Mouse (Mus musculus): ENCODE measurements around the gene Tsr3.
A peak's percentile ranks its signal among the peaks of the same experiment; 100 is the strongest.
"Not testable (repeated sequence)": the region's sequence is repeated elsewhere in the genome, so short reads cannot be mapped to it uniquely, and the experiment has no call there.

The Tsr3 gene

GRCm38 (mm10) chr17:25239695-25240636, at the start of gene Tsr3, which contains the start of gene Gnptg:
Gene Tsr3 (plus strand): TSS chr17:25240170.
Gene Gnptg (minus strand): TSS chr17:25240124.
- DNase-seq (ENCODE audit: low spot score), result peak; percentile 84

DNA sequence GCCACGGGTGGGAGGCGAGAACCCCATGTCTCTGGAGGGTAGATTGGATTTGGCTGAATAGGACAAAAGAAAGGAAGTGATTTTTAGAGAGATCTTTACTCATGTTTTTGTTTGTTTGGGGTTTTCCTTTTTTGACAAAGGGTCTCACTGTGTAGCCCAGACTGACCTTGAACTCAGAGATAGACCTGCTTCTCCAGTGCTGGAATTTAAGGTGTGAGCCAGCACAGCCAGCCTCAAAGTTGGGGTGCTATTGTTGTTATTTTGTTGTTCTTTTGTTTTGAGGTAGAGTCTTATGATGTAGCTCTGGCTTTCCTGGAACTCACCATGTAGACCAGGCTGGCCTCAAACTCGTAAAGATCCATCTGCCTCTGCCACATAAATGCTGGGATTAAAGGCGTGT, 37.6 kb upstream of the Tsr3 start:
- DNase-seq (ENCODE audit: low spot score), result no peak

DNA sequence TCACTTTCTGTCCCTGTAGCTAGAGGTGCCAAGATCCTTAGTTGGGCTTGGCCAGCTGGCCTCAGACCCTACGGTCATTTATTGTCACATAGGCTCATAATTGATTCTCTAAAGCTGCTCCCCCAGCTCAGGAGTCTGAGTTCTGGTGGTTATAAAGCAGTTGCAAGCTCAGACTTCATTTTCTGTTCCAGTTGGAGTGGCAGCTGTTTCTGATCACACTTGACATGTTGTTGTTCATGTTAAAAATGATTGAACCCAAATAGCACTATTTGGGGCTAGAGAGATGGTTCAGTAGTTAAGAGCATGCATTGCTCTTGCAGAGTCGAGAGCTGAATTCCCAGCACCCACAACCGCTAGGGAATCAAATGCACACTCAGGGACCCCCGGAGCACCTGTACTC, 30.0 kb upstream of the Tsr3 start:
- no peak for DNase-seq (ENCODE audit: low spot score)

GRCm38 (mm10) chr17:25210680-25211466, 29.1 kb upstream of the Tsr3 start:
- no peak for DNase-seq (ENCODE audit: low spot score)

DNA sequence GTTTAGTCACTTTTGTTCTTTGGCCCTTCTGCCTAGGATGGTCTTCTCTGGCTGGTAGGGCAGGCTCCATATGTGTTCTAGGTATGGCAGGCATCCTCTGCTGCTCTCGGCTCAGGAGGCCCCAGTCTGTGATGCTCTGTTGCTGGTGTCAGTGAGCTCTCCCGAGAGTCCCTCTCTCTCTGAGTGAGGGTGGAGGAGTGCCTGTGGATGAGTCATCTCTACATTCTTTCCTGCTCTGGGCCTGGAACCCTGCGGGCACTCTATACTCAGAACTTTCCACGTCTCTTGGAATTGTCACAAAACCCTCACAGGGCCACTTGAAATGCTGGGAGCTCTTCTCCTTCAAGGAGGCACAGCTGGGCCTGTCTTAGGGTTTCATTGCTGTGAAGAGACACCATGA, 28.3 kb upstream of the Tsr3 start:
- no peak for DNase-seq (ENCODE audit: low spot score)

- DNase-seq (ENCODE audit: low spot score), result no peak
Observed at GRCm38 (mm10) chr17:25215431-25215830, 24.5 kb upstream of the Tsr3 start.

DNA sequence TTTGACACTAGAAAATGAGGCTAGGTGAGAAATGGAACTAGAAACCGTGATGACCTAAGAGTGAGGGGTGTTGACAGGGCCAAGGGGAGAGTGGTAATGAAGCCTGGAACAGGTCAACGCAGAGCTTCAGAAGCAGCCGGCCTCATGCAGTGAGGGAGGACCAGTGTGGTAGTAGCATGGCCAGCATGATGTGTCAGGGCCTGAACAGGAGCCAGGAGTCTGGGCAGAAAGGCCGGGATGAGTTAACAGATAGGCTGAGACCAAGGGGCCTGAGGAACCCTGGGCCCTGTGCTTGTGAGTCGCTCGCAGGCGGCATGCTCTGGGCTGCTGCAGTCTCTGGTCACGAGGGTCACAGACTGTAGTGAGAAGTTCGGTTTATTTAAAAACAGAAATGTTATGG, 21.0 kb upstream of the Tsr3 start:
- DNase-seq (ENCODE audit: low spot score), result no peak

DNA sequence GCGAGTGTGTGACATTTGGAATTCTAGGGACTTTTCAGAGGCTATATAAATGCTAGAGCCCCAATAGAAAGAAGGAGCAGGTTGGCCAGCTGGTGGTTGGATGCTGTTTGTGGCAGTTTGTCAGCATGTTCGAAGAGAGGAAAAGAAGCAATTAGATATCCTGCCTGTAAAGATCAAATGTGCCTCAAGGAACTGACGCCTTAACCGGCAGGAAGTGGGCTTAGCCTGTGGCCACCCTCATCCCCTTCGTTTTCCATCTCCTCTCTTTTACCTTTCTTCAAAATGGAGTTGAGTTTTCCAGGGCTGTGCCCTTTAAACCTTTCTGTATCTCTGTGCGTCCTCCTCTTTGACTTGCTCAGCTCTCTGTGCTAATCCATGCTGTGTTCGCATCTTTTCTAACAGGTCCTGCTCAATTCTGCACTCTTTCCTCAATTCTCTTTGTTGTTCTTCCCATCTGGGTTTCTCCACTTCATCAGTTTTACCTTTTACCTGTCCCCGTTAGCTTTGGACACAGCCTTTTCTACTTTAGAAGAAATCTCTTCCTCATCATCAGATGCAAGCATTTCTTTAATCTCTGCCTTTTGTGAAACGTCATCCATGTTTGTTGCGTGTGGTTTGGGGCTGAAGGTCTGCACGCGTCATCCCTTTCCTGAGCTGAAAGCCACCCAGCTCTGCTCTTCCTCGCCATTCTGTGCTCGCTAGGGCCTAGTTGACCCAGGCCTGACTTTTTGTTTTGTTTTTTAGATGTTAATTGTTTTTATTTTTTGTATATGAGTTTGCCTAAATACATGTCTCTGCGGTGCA, 20.3 kb upstream of the Tsr3 start:
- no peak for DNase-seq (ENCODE audit: low spot score)

DNA sequence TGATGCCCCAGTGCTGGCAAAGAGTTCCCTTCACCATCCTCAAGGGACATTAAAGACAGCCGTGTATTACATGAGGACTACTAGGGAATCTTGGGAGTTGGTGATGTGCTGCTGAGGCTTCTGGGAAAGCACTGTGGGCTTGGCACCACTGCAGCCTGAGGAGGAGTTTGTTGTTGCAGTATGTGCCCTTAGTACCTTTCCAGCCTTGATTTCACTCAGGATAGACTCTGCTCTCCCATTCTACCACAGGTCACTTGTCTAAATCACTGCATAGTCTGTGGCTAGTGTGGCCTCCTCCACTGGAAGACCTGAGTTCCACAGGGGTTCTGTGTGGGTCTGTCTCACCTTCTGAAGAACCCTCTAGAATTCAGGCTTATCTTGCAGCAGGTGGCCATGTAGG, 19.2 kb upstream of the Tsr3 start:
- DNase-seq (ENCODE audit: low spot score), result no peak

- DNase-seq (ENCODE audit: low spot score), result peak; percentile 42
Observed at GRCm38 (mm10) chr17:25221821-25222503, 18.0 kb upstream of the Tsr3 start.

GRCm38 (mm10) chr17:25222504-25222940, 17.4 kb upstream of the Tsr3 start:
- not testable (repeated sequence) for DNase-seq (ENCODE audit: low spot score)

- DNase-seq (ENCODE audit: low spot score), result no peak
Observed at GRCm38 (mm10) chr17:25222951-25223601, 16.9 kb upstream of the Tsr3 start.

DNA sequence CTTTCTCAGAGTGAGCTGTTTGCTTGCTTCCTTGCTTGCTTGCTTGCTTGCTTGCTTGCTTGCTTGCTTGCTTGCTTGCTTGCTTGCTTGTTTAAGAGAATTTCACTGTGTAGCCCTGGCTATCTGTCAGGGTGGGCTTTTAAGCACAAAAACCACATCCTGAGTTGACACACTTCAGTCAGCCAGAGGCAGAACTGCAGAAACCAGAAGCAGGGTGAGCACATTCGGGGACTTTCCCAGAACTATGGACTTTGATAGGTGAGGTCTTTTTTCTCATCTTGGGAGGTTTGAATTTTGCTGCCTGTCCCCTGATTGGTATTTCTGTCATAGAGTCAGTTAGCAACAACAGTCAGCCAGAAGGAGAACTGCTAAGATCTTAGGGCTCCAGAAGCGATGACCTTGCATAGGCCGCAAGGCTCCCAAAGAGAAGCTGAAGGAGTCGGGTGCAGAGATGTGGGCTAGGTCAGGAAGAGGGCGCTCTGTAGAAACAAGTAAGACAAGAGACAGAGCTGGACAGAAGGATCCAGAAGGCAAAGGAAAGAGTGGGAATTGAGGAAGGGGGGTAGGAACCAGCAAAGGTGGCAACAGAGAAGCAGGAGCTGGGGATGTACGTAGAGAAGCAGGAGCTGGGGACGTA, 15.3 kb upstream of the Tsr3 start:
- DNase-seq (ENCODE audit: low spot score), result no peak

GRCm38 (mm10) chr17:25225659-25226058, 14.3 kb upstream of the Tsr3 start:
- DNase-seq (ENCODE audit: low spot score), result no peak

GRCm38 (mm10) chr17:25227991-25228390, 12.0 kb upstream of the Tsr3 start:
- no peak for DNase-seq (ENCODE audit: low spot score)

DNA sequence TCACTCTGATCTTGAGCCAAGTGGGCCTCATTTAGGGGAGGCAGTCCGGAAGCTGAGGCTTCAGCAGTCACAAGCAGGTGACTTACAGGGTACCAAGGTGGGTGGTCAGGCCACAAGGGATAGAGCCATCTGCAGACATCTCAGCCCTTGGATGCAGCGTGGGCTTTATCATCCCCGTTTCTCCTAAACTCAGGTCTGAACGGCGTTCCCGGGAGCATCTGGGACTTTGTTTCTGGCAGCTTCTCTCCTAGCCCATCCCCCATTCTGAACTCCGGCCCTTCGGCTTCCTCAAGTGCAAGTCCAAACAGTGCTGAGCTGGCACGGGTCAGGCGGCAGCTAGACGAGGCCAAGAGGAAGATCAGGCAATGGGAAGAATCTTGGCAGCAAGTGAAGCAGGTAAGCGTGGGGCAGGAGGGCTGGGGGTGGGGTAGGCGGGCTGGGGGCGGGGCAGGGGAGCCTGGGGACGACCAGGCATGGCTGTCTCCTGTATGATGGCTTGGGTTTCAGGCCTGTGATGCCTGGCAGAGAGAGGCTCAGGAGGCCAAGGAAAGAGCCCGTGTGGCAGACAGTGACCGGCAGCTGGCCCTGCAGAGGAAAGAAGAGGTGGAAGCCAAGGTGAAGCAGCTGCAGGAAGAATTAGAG, 9.8 kb upstream of the Tsr3 start:
- DNase-seq (ENCODE audit: low spot score), result not testable (repeated sequence)

DNA sequence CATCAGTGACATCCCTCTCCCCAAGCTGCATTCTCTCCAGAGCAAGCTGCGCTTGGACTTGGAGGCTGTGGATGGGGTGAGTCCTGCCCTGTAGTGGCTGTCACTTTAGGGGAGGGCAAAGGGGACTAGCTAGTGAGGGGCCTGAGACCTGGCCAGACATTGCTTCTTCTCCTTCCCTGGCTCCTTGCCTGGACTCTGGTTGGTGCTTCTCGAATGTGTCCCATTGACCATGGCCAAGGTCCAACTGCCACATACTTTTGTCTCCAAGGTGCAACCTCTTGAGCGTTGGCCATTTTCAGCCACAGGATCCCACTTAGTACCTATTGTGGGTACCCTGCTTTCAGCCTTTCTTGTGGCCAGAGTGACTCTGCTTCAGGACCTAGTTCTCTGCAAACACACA, 9.3 kb upstream of the Tsr3 start:
- no peak for DNase-seq (ENCODE audit: low spot score)

- DNase-seq (ENCODE audit: low spot score), result not testable (repeated sequence)
Observed at GRCm38 (mm10) chr17:25231621-25232020, 8.3 kb upstream of the Tsr3 start.

DNA sequence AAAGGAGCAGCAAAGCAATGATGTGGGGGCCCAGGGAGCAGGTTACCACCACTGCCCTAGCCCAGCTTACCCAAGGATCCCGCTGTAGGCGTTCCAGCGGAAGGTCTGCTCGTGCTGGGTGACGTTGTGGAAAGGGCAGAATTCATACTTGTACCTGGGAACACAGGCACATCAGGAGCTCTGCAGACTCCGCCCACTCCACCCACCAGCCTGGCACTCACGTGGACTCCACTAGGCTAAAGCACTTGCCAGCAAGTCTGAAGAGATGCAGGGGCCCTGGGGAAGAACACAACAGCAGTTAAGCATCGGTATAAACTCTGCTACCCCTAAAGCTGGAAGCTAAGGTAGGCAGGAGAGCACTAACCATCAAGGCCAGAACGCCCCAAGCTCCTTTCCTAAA, 4.3 kb upstream of the Tsr3 start:
- DNase-seq (ENCODE audit: low spot score), result no peak

All from ovary, postnatal 36 days (tissue).